Mouse (Mus musculus): ENCODE measurements around the gene Haus6.

The Haus6 gene

GRCm38 (mm10) chr4:86574939-86575282 lies 36.9 kb downstream of the Haus6 start:
- DNase-seq (ENCODE audit: low spot score), result no peak

GRCm38 (mm10) chr4:86561061-86561460 lies 50.8 kb downstream of the Haus6 start:
- DNase-seq (ENCODE audit: low spot score), result no peak

GRCm38 (mm10) chr4:86559006-86559405 lies 52.8 kb downstream of the Haus6 start:
- no peak for DNase-seq (ENCODE audit: low spot score)

GRCm38 (mm10) chr4:86558228-86558627 lies 53.6 kb downstream of the Haus6 start, which contains the start of gene Saxo1:
Gene Saxo1 (minus strand): TSS chr4:86558328.
- no peak for DNase-seq (ENCODE audit: low spot score)

- no peak for DNase-seq (ENCODE audit: low spot score)
Measured at GRCm38 (mm10) chr4:86557371-86557770, 54.5 kb downstream of the Haus6 start.

GRCm38 (mm10) chr4:86555035-86555707 lies 56.7 kb downstream of the Haus6 start:
- no peak for DNase-seq (ENCODE audit: low spot score)

GRCm38 (mm10) chr4:86548332-86548731 lies 63.5 kb downstream of the Haus6 start:
- no peak for DNase-seq (ENCODE audit: low spot score)

- DNase-seq (ENCODE audit: low spot score), result no peak
Measured at GRCm38 (mm10) chr4:86545615-86546014, 66.2 kb downstream of the Haus6 start.

- DNase-seq (ENCODE audit: low spot score), result no peak
Measured at GRCm38 (mm10) chr4:86543999-86544398, 67.9 kb downstream of the Haus6 start.

- DNase-seq (ENCODE audit: low spot score), result no peak
Measured at GRCm38 (mm10) chr4:86541573-86541972, 70.3 kb downstream of the Haus6 start.

GRCm38 (mm10) chr4:86538936-86539335 lies 72.9 kb downstream of the Haus6 start:
- DNase-seq (ENCODE audit: low spot score), result no peak

- DNase-seq (ENCODE audit: low spot score), result no peak
Measured at GRCm38 (mm10) chr4:86537972-86538371, 73.9 kb downstream of the Haus6 start.

- no peak for DNase-seq (ENCODE audit: low spot score)
Measured at GRCm38 (mm10) chr4:86534091-86534481, 77.8 kb downstream of the Haus6 start.

- no peak for DNase-seq (ENCODE audit: low spot score)
Measured at GRCm38 (mm10) chr4:86533406-86534090, 78.3 kb downstream of the Haus6 start.

- DNase-seq (ENCODE audit: low spot score), result no peak
Measured at GRCm38 (mm10) chr4:86529161-86529560, 82.7 kb downstream of the Haus6 start.
